Mouse (Mus musculus) erythroblast, embryonic 14.5 days (primary cell): Measurements from ENCODE around the gene Slc35f5. TPM values are rescaled to one million over a fixed set of nuclear protein-coding genes. Genes with fewer than 3 reads are reported as not detected.
A peak's percentile ranks its signal among the peaks of the same experiment; 100 is the strongest.

Experiments
- H3K27me3 ChIP-seq: 2 replicates; pipeline ENCODE4 v1.6.1; 2012; ENCODE audit warnings: inconsistent platforms; ENCODE audit not compliant: control insufficient read depth
- H3K36me3 ChIP-seq: 2 replicates; pipeline ENCODE4 v1.6.1; 2012; ENCODE audit warnings: mild to moderate bottlenecking, inconsistent platforms; ENCODE audit not compliant: control insufficient read depth
- H3K4me1 ChIP-seq: 2 replicates; pipeline ENCODE4 v1.6.1; 2012; ENCODE audit warnings: inconsistent platforms; ENCODE audit not compliant: control insufficient read depth
- H3K4me3 ChIP-seq: replicated peaks from 2 replicates; pipeline ENCODE3; 2012; ENCODE audit warnings: moderate library complexity, mild to moderate bottlenecking, inconsistent platforms
- H3K9me3 ChIP-seq: 2 replicates; pipeline ENCODE4 v1.6.1; 2012; ENCODE audit warnings: low read length, inconsistent platforms, mixed read lengths; ENCODE audit not compliant: control insufficient read depth
- GATA1 ChIP-seq: IDR thresholded peaks from 2 replicates; pipeline ENCODE4 v1.6.1; 2012; ENCODE audit warnings: low read length, inconsistent platforms, mixed read lengths
- TAL1 ChIP-seq: IDR thresholded peaks from 3 replicates; pipeline ENCODE4 v1.6.1; 2012; ENCODE audit warnings: low read length, inconsistent platforms, mixed read lengths
- polyA plus RNA-seq: library from polyadenylated mRNA; stranded (reverse); fragments of >175 nt; gene quantifications from 2 replicates; pipeline ENCODE4 v1.2.3, GENCODE M21; 2012

Slc35f5 gene
- polyA plus RNA-seq, 1 experiment = not detected

DNA sequence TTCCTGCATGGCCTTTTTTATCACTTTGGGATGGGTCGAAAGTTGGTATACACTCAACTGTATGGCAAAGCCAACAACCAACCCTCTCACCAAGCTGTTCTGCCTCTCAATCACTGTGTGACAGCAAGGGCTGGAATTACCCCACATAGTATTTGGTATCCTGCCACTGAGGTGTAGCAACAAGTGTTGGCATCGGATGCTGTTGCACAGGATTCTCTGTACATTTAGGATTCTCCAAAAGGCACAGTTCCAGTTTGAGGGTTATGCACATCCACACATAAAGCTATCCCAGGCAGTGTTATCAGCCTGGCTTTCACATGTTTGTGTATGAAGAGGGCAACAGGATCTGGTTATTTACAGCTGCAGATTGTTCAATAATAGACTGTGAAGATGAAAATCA, 23.3 kb upstream of the Slc35f5 start:
- no peaks in the 10 kb centered on the region for H3K27me3 ChIP-seq
- H3K36me3 ChIP-seq = no peaks in the 10 kb centered on the region
- TF ChIP-seq TAL1 (no peak), GATA1 (no peak)
- H3K4me1 ChIP-seq = no peaks in the 10 kb centered on the region
- H3K9me3 ChIP-seq = no peaks in the 10 kb centered on the region
- no peak overlapping the region for H3K4me3 ChIP-seq

- H3K36me3 ChIP-seq = no peaks in the 10 kb centered on the region
- no peak for TF ChIP-seq GATA1
- TF ChIP-seq TAL1 = no peak
- H3K9me3 ChIP-seq = no peaks in the 10 kb centered on the region
- no peaks in the 10 kb centered on the region for H3K4me1 ChIP-seq
- no peaks in the 10 kb centered on the region for H3K27me3 ChIP-seq
- H3K4me3 ChIP-seq = no peak overlapping the region
Observed at GRCm38 (mm10) chr1:125537776-125538175, 22.6 kb upstream of the Slc35f5 start.

GRCm38 (mm10) chr1:125539312-125539711, 21.1 kb upstream of the Slc35f5 start:
- H3K27me3 ChIP-seq = no peaks in the 10 kb centered on the region
- no peak for TF ChIP-seq GATA1
- H3K4me1 ChIP-seq = no peaks in the 10 kb centered on the region
- no peaks in the 10 kb centered on the region for H3K9me3 ChIP-seq
- no peaks in the 10 kb centered on the region for H3K36me3 ChIP-seq
- H3K4me3 ChIP-seq = no peak overlapping the region

GRCm38 (mm10) chr1:125542008-125542999, 18.1 kb upstream of the Slc35f5 start:
- no peaks in the 10 kb centered on the region for H3K4me1 ChIP-seq
- no peak for TF ChIP-seq GATA1
- TF ChIP-seq TAL1 = no peak
- no peaks in the 10 kb centered on the region for H3K27me3 ChIP-seq
- H3K36me3 ChIP-seq = no peaks in the 10 kb centered on the region
- H3K4me3 ChIP-seq = no peak overlapping the region
- no peaks in the 10 kb centered on the region for H3K9me3 ChIP-seq

DNA sequence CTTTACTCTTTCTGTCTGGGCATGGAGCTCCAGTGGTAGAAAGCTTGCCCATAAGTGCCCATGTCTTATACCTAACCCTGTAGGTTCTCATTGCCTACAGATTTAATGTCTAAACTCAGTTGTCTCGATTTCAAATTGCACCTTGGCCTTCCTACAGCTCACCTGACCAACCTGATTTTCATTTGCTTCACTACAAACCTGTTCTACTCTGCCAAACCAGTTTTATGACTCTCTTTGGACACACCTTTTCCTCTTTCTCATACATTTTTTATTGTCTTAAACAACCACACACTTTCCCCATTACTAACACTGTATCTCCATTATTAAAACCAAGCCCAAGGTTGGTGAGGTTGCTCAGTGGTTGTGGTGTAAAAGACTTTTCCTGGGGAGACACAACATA, 10.5 kb upstream of the Slc35f5 start:
- no peak for TF ChIP-seq TAL1
- TF ChIP-seq GATA1 = no peak
- Histone ChIP-seq H3K36me3 (no peaks in the 10 kb centered on the region), H3K27me3 (no peaks in the 10 kb centered on the region), H3K9me3 (no peaks in the 10 kb centered on the region), H3K4me3 (no peak overlapping the region), H3K4me1 (no peaks in the 10 kb centered on the region)

- no peaks in the 10 kb centered on the region for H3K4me1 ChIP-seq
- no peaks in the 10 kb centered on the region for H3K27me3 ChIP-seq
- TF ChIP-seq GATA1 = no peak
- H3K4me3 ChIP-seq = no peak overlapping the region
- H3K9me3 ChIP-seq = no peaks in the 10 kb centered on the region
- no peaks in the 10 kb centered on the region for H3K36me3 ChIP-seq
Observed at GRCm38 (mm10) chr1:125550359-125550758, 10.0 kb upstream of the Slc35f5 start.

DNA sequence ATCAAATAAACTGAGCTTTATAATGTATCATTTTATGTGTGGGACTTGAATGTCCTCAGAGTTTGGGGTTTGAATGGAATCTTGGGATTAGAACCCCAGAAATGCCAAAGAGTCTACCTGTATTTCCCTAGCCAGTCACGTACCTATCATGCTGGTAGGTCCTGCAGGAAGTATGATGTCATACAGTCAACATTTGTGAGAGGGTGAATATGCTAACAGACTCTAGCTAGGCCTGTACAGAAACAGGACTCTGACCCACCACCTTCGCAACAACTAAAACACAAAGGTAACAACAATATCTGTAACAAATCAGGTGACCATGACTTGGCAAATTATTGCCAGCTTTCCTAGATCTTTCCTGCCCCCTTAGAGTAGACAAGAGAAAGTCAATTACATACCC, 8.8 kb upstream of the Slc35f5 start:
- no peak overlapping the region for H3K4me3 ChIP-seq
- H3K36me3 ChIP-seq = no peaks in the 10 kb centered on the region
- no peaks in the 10 kb centered on the region for H3K9me3 ChIP-seq
- TF ChIP-seq TAL1 (no peak), GATA1 (no peak)
- no peaks in the 10 kb centered on the region for H3K4me1 ChIP-seq
- H3K27me3 ChIP-seq = no peaks in the 10 kb centered on the region

DNA sequence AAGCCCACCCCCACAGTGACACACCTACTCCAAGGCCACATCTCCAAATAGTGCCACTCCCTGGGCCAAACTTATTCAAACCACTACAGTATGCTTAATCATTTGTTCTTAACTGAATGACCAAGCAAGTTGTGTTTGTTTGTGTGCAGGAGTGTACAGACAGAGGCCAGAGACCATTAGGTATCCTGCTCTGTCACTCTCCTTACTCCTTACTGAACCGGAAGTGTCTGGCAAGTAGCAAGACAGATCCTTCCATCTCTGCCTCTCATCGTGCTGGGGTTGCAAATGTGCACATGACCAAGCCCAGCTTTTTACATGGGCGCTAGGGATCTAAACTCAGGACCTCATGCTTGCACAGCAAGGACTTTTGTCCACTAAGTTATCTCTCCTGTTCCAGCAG, 1.1 kb upstream of the Slc35f5 start:
- TF ChIP-seq GATA1 = no peak
- TF ChIP-seq TAL1 = no peak
- H3K4me1 ChIP-seq = peaks cover 22% of the 10 kb centered on the region
- no peak overlapping the region for H3K4me3 ChIP-seq
- no peaks in the 10 kb centered on the region for H3K27me3 ChIP-seq
- no peaks in the 10 kb centered on the region for H3K36me3 ChIP-seq
- H3K9me3 ChIP-seq = no peaks in the 10 kb centered on the region

GRCm38 (mm10) chr1:125559721-125560120, 674 bp upstream of the Slc35f5 start:
- H3K4me1 ChIP-seq = peaks cover 22% of the 10 kb centered on the region
- no peaks in the 10 kb centered on the region for H3K9me3 ChIP-seq
- H3K36me3 ChIP-seq = no peaks in the 10 kb centered on the region
- TF ChIP-seq TAL1 (no peak), GATA1 (no peak)
- no peaks in the 10 kb centered on the region for H3K27me3 ChIP-seq
- peak overlapping the region; percentile 72 for H3K4me3 ChIP-seq
